Mouse (Mus musculus): ENCODE results near the gene Cdc42bpb.

- TF ChIP-seq CTCF (IDR thresholded peaks at IDR 0.05; ENCODE audit: extremely low read depth, insufficient read length, insufficient replicate concordance, low read depth, low read length): no peak
- no peak for TF ChIP-seq POLR2A (IDR thresholded peaks at IDR 0.05; ENCODE audit: low read depth, low read length)
Observed at GRCm38 (mm10) chr12:111360671-111361070, 16.8 kb downstream of the Cdc42bpb start.

All from small intestine, adult 2 months (tissue).